Mouse (Mus musculus) megakaryocyte, embryonic 14.5 days (primary cell): ENCODE results near the gene Sdf2l1.

ENCODE experiments used
- FLI1 ChIP-seq: IDR thresholded peaks from 2 replicates; pipeline ENCODE4 v1.6.1; 2012; ENCODE audit warnings: low read length, inconsistent platforms, mixed read lengths
- GATA1 ChIP-seq: IDR thresholded peaks from 3 replicates; pipeline ENCODE4 v1.6.1; 2012; ENCODE audit warnings: mixed read lengths, low read length, inconsistent platforms, borderline replicate concordance

GRCm38 (mm10) chr16:17085636-17086035, 46.5 kb downstream of the Sdf2l1 start:
- TF ChIP-seq GATA1 (no peak), FLI1 (no peak)
